Mouse (Mus musculus) cerebellum, adult 2 months (tissue): ENCODE measurements around the gene Mctp1. TPM values are rescaled to one million over a fixed set of nuclear protein-coding genes. Genes with fewer than 3 reads are reported as not detected.

Experiments
- DNase-seq, 2 experiments: peaks; one replicate each; pipeline ENCODE4 v3.0.0; 2021
- H3K27ac ChIP-seq: fragments of 200-500 bp; 2 replicates; pipeline ENCODE4 v1.5.1; 2012; ENCODE audit warnings: low read length, control low read depth, inconsistent platforms; ENCODE audit not compliant: insufficient read depth
- H3K27me3 ChIP-seq: fragments of 200-500 bp; 2 replicates; pipeline ENCODE4 v1.6.1; 2012; ENCODE audit warnings: inconsistent platforms, mild to moderate bottlenecking, low read length, moderate library complexity; ENCODE audit not compliant: control insufficient read depth, insufficient read depth
- H3K4me1 ChIP-seq: fragments of 200-500 bp; 2 replicates; pipeline ENCODE4 v1.6.1; 2011; ENCODE audit warnings: low read length; ENCODE audit not compliant: control insufficient read depth, insufficient read depth
- H3K4me3 ChIP-seq: fragments of 200-500 bp; replicated peaks from 2 replicates; pipeline ENCODE3; 2011; ENCODE audit warnings: mild to moderate bottlenecking, low read depth, low read length, control low read depth; ENCODE audit not compliant: insufficient read depth
- CTCF ChIP-seq: fragments of 200-500 bp; IDR thresholded peaks from 2 replicates; pipeline ENCODE4 v1.5.1; 2011; ENCODE audit warnings: low read depth, mild to moderate bottlenecking, control low read depth, low read length, moderate library complexity, borderline replicate concordance; ENCODE audit not compliant: insufficient read depth
- POLR2A ChIP-seq: fragments of 200-500 bp; IDR thresholded peaks from 2 replicates; pipeline ENCODE4 v1.6.1; 2011; ENCODE audit warnings: low read length, control low read depth, borderline replicate concordance; ENCODE audit not compliant: insufficient read depth
- WGBS: fragments of 180-500 bp; shearing (Covaris S2); methylation state at CpG from one replicate; pipeline ENCODE4 v1.1.7; 2018; 5-methylcytosine and 5-hydroxymethylcytosine counted together
- polyA plus RNA-seq: library from polyadenylated mRNA; depleted of rRNA; stranded (reverse); fragments of >200 nt; gene quantifications from 2 replicates; pipeline ENCODE4 v1.2.3, GENCODE M21; 2012

Gene Mctp1
- polyA plus RNA-seq, 1 experiment: 25.8 TPM

DNA sequence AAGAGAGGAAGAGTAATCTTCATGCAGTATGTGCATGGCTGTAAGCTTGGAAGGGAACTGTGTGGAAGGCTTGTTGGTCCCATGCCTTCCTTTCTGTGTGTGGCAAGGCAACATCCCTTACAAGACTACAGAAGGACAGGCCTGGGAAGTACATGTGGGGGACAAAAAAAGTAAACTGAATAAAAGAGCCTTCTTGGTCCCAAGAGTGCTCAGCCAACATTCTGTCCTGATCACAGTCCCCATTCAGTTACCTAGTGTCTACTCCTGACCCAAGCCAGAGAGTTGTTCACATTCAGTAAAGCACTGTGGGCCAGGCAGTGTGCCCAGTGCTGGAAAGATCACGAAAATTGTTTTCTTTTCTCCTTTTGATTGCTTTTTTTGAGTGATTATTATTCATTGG, 415.3 kb downstream of the Mctp1 start:
- no peak for TF ChIP-seq CTCF
- TF ChIP-seq POLR2A: no peak
- Histone ChIP-seq H3K4me3 (no peak overlapping the region), H3K27ac (no peak overlapping the region), H3K27me3 (no peaks in the 10 kb centered on the region), H3K4me1 (no peaks in the 10 kb centered on the region)
- 50% methylated on average over 1 of the region's 1 CpGs for WGBS
- DNase-seq: no peak

DNA sequence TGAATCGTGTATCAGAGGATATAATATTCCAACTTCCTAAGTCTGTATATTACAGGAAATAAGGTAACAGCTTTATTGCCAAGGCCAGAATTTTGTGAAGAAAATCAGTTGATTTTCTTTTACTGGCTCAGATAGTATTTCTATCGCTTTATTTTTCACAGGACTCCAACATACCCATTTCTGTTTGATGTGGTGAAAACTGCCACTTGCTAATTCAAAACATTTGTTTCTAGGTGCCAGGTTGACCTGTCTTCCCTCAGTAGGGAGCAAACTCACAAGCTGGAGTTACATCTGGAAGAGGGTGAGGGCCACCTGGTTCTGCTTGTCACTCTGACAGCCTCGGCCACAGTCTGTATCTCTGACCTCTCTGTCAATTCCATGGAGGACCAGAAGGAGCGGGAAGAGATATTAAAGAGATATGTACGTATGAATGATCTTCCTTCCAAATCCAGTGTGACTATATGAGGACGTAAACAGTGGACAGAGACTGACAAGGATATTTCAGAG, 416.8 kb downstream of the Mctp1 start:
- Histone ChIP-seq H3K27me3 (no peaks in the 10 kb centered on the region), H3K27ac (no peak overlapping the region), H3K4me3 (no peak overlapping the region), H3K4me1 (no peaks in the 10 kb centered on the region)
- WGBS: 79% methylated on average over 6 of the region's 6 CpGs
- TF ChIP-seq POLR2A (no peak), CTCF (no peak)
- no peak for DNase-seq

DNA sequence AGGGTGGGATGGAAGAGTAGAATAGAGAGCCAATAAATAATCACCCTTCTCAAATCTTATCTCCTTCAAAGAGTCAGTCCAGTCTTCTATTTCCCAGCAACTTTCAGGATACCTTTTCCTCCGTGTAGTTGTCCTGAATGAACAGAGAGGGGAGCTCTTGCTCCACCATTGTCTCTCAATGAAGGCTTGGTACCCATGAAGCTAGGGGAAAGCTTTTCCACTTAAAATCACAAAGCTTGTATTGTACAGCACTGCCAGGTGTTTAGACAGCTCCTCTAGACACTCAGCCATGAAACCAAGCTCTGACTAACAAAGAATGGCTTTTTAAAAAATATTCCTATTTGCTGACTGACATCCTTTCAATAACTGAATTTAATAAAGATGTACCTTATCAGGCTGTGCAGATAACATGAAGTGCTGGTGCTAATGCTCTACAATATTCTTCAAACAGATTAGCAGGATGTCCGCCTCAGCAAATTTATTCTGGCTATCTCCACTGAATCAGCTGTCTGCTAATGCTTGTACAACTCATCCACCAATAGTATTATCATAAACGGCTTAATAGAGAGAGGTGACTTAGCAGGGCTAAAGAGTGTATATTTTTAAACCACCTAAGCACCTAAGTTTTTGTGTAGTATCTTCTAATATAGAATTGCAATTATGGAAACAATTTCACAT, 417.9 kb downstream of the Mctp1 start:
- Histone ChIP-seq H3K27ac (no peak overlapping the region), H3K4me3 (no peak overlapping the region), H3K4me1 (no peaks in the 10 kb centered on the region), H3K27me3 (no peaks in the 10 kb centered on the region)
- peak; percentile 7; the same call in 1 of the 2 replicates for TF ChIP-seq CTCF
- TF ChIP-seq POLR2A: no peak
- DNase-seq: no peak
- WGBS: 57% methylated on average over 3 of the region's 3 CpGs

GRCm38 (mm10) chr13:76802926-76803325, 418.6 kb downstream of the Mctp1 start:
- Histone ChIP-seq H3K27me3 (no peaks in the 10 kb centered on the region), H3K4me3 (no peak overlapping the region), H3K4me1 (no peaks in the 10 kb centered on the region), H3K27ac (no peak overlapping the region)
- no peak for TF ChIP-seq POLR2A
- TF ChIP-seq CTCF: no peak
- 88% methylated on average over 9 of the region's 9 CpGs for WGBS
- no peak for DNase-seq

DNA sequence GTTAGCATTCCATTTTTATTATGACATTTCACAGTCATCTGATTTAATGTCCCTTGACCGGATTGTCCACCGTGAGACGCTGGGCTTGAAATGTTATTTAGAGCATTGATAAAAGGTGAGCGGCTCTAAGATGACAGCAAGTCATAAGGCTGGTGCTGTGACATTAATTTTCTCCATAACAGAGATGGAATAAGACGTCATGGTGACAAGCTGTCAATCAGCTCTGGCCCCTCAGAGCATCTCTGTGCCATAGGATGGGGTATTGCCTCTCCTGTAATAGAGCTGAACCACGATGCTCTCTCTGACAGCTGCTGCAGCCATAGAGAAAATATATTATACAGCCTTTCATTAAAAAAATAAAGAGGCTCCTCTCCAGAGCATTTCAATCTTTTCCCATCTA, 419.5 kb downstream of the Mctp1 start:
- DNase-seq: no peak
- H3K27ac ChIP-seq: no peak overlapping the region

DNA sequence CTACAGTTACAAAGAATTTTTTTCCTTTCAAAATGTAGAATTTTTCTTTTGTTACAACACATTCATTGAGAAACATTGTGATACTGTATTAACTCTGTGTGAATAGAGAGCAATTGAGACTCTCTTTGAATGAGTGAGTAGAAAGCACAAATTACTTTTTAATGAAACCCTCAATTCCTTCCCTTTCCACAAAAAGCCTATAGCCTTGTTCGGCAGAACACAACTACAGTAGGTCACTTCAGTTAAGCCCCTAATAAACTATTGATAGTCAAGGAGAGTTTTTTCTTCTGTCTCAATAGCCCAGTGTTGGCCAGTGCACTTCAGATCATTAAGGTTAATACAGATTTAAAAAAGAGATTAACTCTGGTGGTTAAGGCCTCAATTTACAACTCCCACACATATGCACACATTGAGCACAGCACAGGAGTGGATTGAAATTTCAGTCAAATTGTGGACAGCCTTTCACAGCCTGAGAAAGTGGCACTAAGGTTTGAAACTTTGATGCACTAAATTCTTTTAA, 424.6 kb downstream of the Mctp1 start:
- H3K4me1 ChIP-seq: no peaks in the 10 kb centered on the region
- no peak for DNase-seq
- TF ChIP-seq POLR2A: no peak
- TF ChIP-seq CTCF: no peak
- 71% methylated on average over 1 of the region's 1 CpGs for WGBS
- H3K27ac ChIP-seq: no peak overlapping the region
- no peak overlapping the region for H3K4me3 ChIP-seq
- H3K27me3 ChIP-seq: no peaks in the 10 kb centered on the region

More for the DNA sequence above, 419.5 kb downstream of the Mctp1 start:
- no peaks in the 10 kb centered on the region for H3K4me1 ChIP-seq
- H3K4me3 ChIP-seq: no peak overlapping the region
- TF ChIP-seq CTCF (no peak), POLR2A (no peak)
- 55% methylated on average over 6 of the region's 6 CpGs for WGBS
- no peaks in the 10 kb centered on the region for H3K27me3 ChIP-seq

DNA sequence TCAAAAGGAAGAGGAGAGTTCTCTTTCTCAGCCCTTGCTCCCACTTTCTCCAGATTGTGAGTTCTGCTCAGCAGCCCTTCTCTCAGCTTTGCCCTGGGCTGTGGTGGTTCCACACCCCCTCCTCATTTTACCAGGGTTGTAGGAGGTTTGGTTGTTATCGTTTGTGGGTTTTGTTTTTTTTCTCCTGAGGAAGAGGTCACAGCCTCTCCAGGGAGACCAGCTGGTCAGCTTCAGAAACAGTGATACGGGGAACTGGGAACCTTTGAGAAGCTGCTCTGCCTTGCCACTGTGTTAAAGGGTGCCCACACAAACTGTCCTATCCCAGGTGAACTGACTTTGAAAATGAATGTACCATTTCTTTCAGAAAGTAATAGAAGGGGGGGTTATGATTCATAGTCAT, 425.5 kb downstream of the Mctp1 start:
- no peak overlapping the region for H3K27ac ChIP-seq
- no peak for TF ChIP-seq CTCF
- TF ChIP-seq POLR2A: no peak
- H3K27me3 ChIP-seq: no peaks in the 10 kb centered on the region
- no peak for DNase-seq
- WGBS: 17% methylated on average over 2 of the region's 2 CpGs
- H3K4me3 ChIP-seq: no peak overlapping the region
- H3K4me1 ChIP-seq: no peaks in the 10 kb centered on the region

DNA sequence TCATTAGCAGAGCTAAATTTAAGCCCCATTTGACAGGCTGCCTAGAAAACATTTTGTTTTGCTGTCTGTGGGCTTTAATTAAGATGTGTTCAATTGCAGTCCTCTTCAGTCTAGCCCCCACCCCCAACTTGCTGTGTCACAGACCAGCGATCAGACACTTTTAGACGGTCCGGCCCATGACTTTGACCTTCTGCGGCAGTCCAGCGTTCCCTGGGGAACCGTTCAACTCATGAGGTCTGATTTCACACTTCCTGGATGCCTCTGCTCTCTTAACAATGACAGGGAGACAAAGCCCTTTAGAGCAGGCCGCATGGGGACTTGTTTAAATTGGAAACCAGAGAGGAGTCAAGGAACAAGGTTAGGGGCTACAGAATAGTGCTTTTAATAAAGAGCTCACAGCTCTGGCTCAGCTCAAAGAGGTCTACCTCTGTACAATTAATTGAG, 426.2 kb downstream of the Mctp1 start:
- Histone ChIP-seq H3K27me3 (no peaks in the 10 kb centered on the region), H3K4me1 (no peaks in the 10 kb centered on the region), H3K4me3 (no peak overlapping the region), H3K27ac (no peak overlapping the region)
- TF ChIP-seq POLR2A: no peak
- no peak for TF ChIP-seq CTCF
- WGBS: 29% methylated on average over 7 of the region's 7 CpGs
- no peak for DNase-seq
